Mouse (Mus musculus): ENCODE data around the gene Vgf.

- TF ChIP-seq CTCF (conservative IDR thresholded peaks at IDR 0.05; ENCODE audit: insufficient read depth, insufficient read length, low read depth, low read length) (no peak), POLR2A (IDR thresholded peaks at IDR 0.05; ENCODE audit: low read depth, low read length) (no peak)
Measured at GRCm38 (mm10) chr5:137068711-137069110, 42.5 kb downstream of the Vgf start.
